Mouse (Mus musculus) heart, embryonic 16.5 days (tissue): ENCODE data around the gene Ccdc33. TPM values are rescaled to one million over a fixed set of nuclear protein-coding genes. Genes with fewer than 3 reads are reported as not detected.

ENCODE experiments used
- ATAC-seq: fragments of 200-750 bp; cut with Nextera tagmentation; replicated peaks from 2 replicates; pipeline ENCODE4 v1.8.0; 2017; ENCODE audit warnings: moderate number of reproducible peaks; ENCODE audit not compliant: insufficient read depth, low FRiP score; ENCODE audit errors: extremely low read depth
- H3K27ac ChIP-seq: fragments of 300-500 bp; sonication (generic); 2 replicates; pipeline ENCODE4 v1.5.1; 2014; ENCODE audit warnings: mild to moderate bottlenecking, low read length, control low read depth, moderate library complexity
- H3K27me3 ChIP-seq: fragments of 300-500 bp; sonication (generic); 2 replicates; pipeline ENCODE4 v1.6.1; 2014; ENCODE audit warnings: low read length, mixed read lengths; ENCODE audit not compliant: control insufficient read depth, insufficient read depth
- H3K36me3 ChIP-seq: fragments of 300-500 bp; sonication (generic); 2 replicates; pipeline ENCODE4 v1.6.1; 2014; ENCODE audit not compliant: control insufficient read depth, insufficient read depth
- H3K4me1 ChIP-seq: fragments of 300-500 bp; sonication (generic); 2 replicates; pipeline ENCODE4 v1.6.1; 2014; ENCODE audit warnings: low read length, mixed read lengths; ENCODE audit not compliant: control insufficient read depth, insufficient read depth
- H3K4me2 ChIP-seq: fragments of 300-500 bp; sonication (generic); 2 replicates; pipeline ENCODE4 v1.6.1; 2014; ENCODE audit warnings: low read depth, mild to moderate bottlenecking, control low read depth, low read length
- H3K4me3 ChIP-seq: fragments of 300-500 bp; sonication (generic); 2 replicates; pipeline ENCODE4 v1.5.1; 2014; ENCODE audit warnings: mild to moderate bottlenecking, control low read depth, low read length
- H3K9ac ChIP-seq: fragments of 300-500 bp; sonication (generic); 2 replicates; pipeline ENCODE4 v1.6.1; 2014; ENCODE audit warnings: low read length, control low read depth
- H3K9me3 ChIP-seq: fragments of 300-500 bp; sonication (generic); replicated peaks from 2 replicates; pipeline ENCODE4 v1.6.1; 2016; ENCODE audit warnings: low read length; ENCODE audit not compliant: control insufficient read depth
- WGBS: fragments of 180-500 bp; shearing (Covaris S2); extraction: QIAGEN DNeasy Blood & Tissue Kit; methylation state at CpG from one replicate; pipeline ENCODE4 v1.1.7; 2014; 5-methylcytosine and 5-hydroxymethylcytosine counted together
- polyA plus RNA-seq: library from polyadenylated mRNA; unstranded; fragments of >200 nt; fragmentation: Nextera tagmentation; extraction: Ambion mirVana; gene quantifications from 2 replicates; pipeline ENCODE4 v1.2.1, GENCODE M21; 2015

Gene Ccdc33
- polyA plus RNA-seq, 1 experiment from 2014 or later, result 0.20 TPM

- Histone ChIP-seq H3K27ac (no peak overlapping the region), H3K4me2 (no peak overlapping the region)
- no peak; the same call in 1 of the 2 replicates for ATAC-seq
Measured at GRCm38 (mm10) chr9:58155366-58155765, 36.7 kb upstream of the Ccdc33 start.

GRCm38 (mm10) chr9:58153095-58153494 is 34.5 kb upstream of the Ccdc33 start:
- Histone ChIP-seq H3K27ac (peak overlapping the region; percentile 36; the same call in 1 of the 2 replicates), H3K4me2 (no peak overlapping the region), H3K4me1 (peaks cover 16% of the 10 kb centered on the region)

More at GRCm38 (mm10) chr9:58155366-58155765, 36.7 kb upstream of the Ccdc33 start:
- Histone ChIP-seq H3K4me1 (peaks cover 25% of the 10 kb centered on the region), H3K27me3 (no peaks in the 10 kb centered on the region; the same call in 1 of the 2 replicates), H3K9ac (no peak overlapping the region), H3K4me3 (no peak overlapping the region), H3K9me3 (no peaks in the 10 kb centered on the region), H3K36me3 (no peaks in the 10 kb centered on the region)
- whole genome bisulfite sequencing, result 34% methylated on average over 3 of the region's 3 CpGs

GRCm38 (mm10) chr9:58150733-58151361 is 32.2 kb upstream of the Ccdc33 start:
- Histone ChIP-seq H3K9me3 (no peaks in the 10 kb centered on the region), H3K9ac (no peak overlapping the region), H3K27me3 (peaks cover 4% of the 10 kb centered on the region), H3K4me2 (no peak overlapping the region), H3K4me3 (no peak overlapping the region), H3K36me3 (no peaks in the 10 kb centered on the region), H3K4me1 (peaks cover 12% of the 10 kb centered on the region), H3K27ac (no peak overlapping the region)
- no peak for ATAC-seq
- 70% methylated on average over 4 of the region's 4 CpGs for WGBS

More at GRCm38 (mm10) chr9:58153095-58153494, 34.5 kb upstream of the Ccdc33 start:
- ATAC-seq, result no peak
- 70% methylated on average over 3 of the region's 3 CpGs for WGBS
- Histone ChIP-seq H3K9ac (no peak overlapping the region), H3K27me3 (peaks cover 4% of the 10 kb centered on the region), H3K36me3 (no peaks in the 10 kb centered on the region), H3K9me3 (no peaks in the 10 kb centered on the region), H3K4me3 (no peak overlapping the region)

GRCm38 (mm10) chr9:58148806-58149205 is 30.2 kb upstream of the Ccdc33 start:
- Histone ChIP-seq H3K27ac (no peak overlapping the region), H3K9me3 (no peaks in the 10 kb centered on the region), H3K36me3 (no peaks in the 10 kb centered on the region), H3K4me2 (no peak overlapping the region), H3K4me3 (no peak overlapping the region), H3K9ac (no peak overlapping the region), H3K4me1 (no peaks in the 10 kb centered on the region), H3K27me3 (peaks cover 4% of the 10 kb centered on the region)
- ATAC-seq, result no peak
- WGBS, result 43% methylated on average over 2 of the region's 2 CpGs

- Histone ChIP-seq H3K9me3 (no peaks in the 10 kb centered on the region), H3K4me2 (no peak overlapping the region), H3K36me3 (no peaks in the 10 kb centered on the region), H3K27ac (no peak overlapping the region), H3K27me3 (peaks cover 6% of the 10 kb centered on the region), H3K4me1 (no peaks in the 10 kb centered on the region), H3K4me3 (no peak overlapping the region), H3K9ac (no peak overlapping the region)
- WGBS, result 73% methylated on average over 5 of the region's 5 CpGs
- ATAC-seq, result no peak
Measured at GRCm38 (mm10) chr9:58145417-58145816, 26.8 kb upstream of the Ccdc33 start.

- no peak for ATAC-seq
- Histone ChIP-seq H3K36me3 (no peaks in the 10 kb centered on the region), H3K9ac (no peak overlapping the region), H3K27me3 (peaks cover 6% of the 10 kb centered on the region), H3K9me3 (no peaks in the 10 kb centered on the region), H3K4me3 (no peak overlapping the region), H3K27ac (no peak overlapping the region), H3K4me1 (no peaks in the 10 kb centered on the region), H3K4me2 (no peak overlapping the region)
- WGBS, result 85% methylated on average over 1 of the region's 1 CpGs
Measured at GRCm38 (mm10) chr9:58144664-58145063, 26.0 kb upstream of the Ccdc33 start.

GRCm38 (mm10) chr9:58143419-58143818 is 24.8 kb upstream of the Ccdc33 start:
- Histone ChIP-seq H3K4me3 (no peak overlapping the region), H3K27me3 (peaks cover 2% of the 10 kb centered on the region; the same call in 1 of the 2 replicates), H3K9ac (no peak overlapping the region), H3K4me1 (no peaks in the 10 kb centered on the region), H3K9me3 (no peaks in the 10 kb centered on the region), H3K4me2 (no peak overlapping the region), H3K36me3 (no peaks in the 10 kb centered on the region), H3K27ac (no peak overlapping the region)
- 32% methylated on average over 7 of the region's 7 CpGs for WGBS
- no peak for ATAC-seq

- Histone ChIP-seq H3K4me1 (peaks cover 3% of the 10 kb centered on the region; the same call in 1 of the 2 replicates), H3K36me3 (no peaks in the 10 kb centered on the region), H3K27me3 (peaks cover 15% of the 10 kb centered on the region; the same call in 1 of the 2 replicates), H3K4me2 (no peak overlapping the region), H3K4me3 (no peak overlapping the region), H3K27ac (no peak overlapping the region), H3K9ac (no peak overlapping the region), H3K9me3 (no peaks in the 10 kb centered on the region)
- WGBS, result 33% methylated on average over 6 of the region's 6 CpGs
- peak; percentile 41; the same call in 1 of the 2 replicates for ATAC-seq
Measured at GRCm38 (mm10) chr9:58139947-58140346, 21.3 kb upstream of the Ccdc33 start.

- no peak overlapping the region for H3K4me3 ChIP-seq
- no peak for ATAC-seq
- H3K27ac ChIP-seq, result no peak overlapping the region
- 27% methylated on average over 2 of the region's 2 CpGs for WGBS
- no peak overlapping the region for H3K9ac ChIP-seq
- peaks cover 5% of the 10 kb centered on the region; the same call in 1 of the 2 replicates for H3K4me1 ChIP-seq
- H3K4me2 ChIP-seq, result no peak overlapping the region
- no peaks in the 10 kb centered on the region for H3K9me3 ChIP-seq
- H3K36me3 ChIP-seq, result no peaks in the 10 kb centered on the region
- H3K27me3 ChIP-seq, result peaks cover 29% of the 10 kb centered on the region
Measured at GRCm38 (mm10) chr9:58135921-58136321, 17.3 kb upstream of the Ccdc33 start.
